In the genomic region with DNA sequence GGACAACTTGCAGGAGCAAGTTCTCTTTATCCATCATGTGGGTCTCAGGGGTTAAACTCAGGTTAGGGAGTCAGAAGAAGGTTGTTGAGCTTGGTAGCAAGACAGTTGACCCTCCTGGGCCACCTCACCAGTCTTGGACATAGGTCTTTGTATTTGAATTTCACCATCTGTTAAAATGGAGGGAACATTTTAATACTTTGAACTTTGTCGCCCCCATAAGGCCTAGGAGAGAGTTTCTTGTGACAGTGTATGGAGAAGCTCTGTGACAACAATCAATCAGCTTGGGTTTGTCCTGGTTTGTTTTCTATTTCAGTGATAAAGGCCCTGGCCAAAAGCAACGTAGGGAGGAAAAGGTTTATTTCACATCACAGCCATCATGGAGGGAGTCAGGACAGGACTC, we compare ENCODE assay signal across 9 mouse cellular contexts. TPM values are rescaled to one million over a fixed set of nuclear protein-coding genes. Genes with fewer than 3 reads are reported as not detected.
DNase-seq lines count a peak whose midpoint lies in the region; ATAC-seq and TF ChIP-seq lines count a peak whose summit lies in the region.
"Had no signal": no experiment of that assay in that cellular context is flagged by ENCODE, and none has a peak within 500 bp of the region (broad histone marks: within the 10 kb centered on the region; RNA-seq: fewer than 3 reads in every experiment).

No protein-coding gene starts in this region.

- H3K4me2 ChIP-seq in limb, embryonic 14.5 days (replicated peaks; ENCODE audit: low read depth, low read length, severe bottlenecking), result no peak overlapping the region

- WGBS in limb, embryonic 14.5 days, result 22% methylated on average over 2 of the region's 2 CpGs
- WGBS in limb, embryonic 10.5 days, result 30% methylated on average over 2 of the region's 2 CpGs

- DNase-seq in embryo, embryonic 10 days (ENCODE audit: low spot score), result peak; percentile 38
- no peak for DNase-seq in embryo, embryonic 9.5 days (ENCODE audit: extremely low spot score)
- DNase-seq in limb, embryonic 14.5 days (ENCODE audit: low spot score), result peak; percentile 34
- DNase-seq in limb, embryonic 10.5 days (ENCODE audit: low spot score), result no peak
- peak; percentile 63 for DNase-seq in adipocyte (ENCODE audit: low spot score)
- DNase-seq in layer of hippocampus, postnatal 25 days (ENCODE audit: extremely low spot score in 1 of 2, low spot score in 1 of 2), result no peak

- no peak for ATAC-seq in limb, embryonic 14.5 days (ENCODE audit: low FRiP score, low read depth)
- peak; percentile 32; the same call in 1 of the 2 replicates for ATAC-seq in megakaryocyte-erythroid progenitor cell, adult 5-6 weeks (replicated peaks; ENCODE audit: low FRiP score, low TSS enrichment, poor library complexity, severe bottlenecking)
- ATAC-seq in activated CD4-positive, CD25-positive, alpha-beta regulatory T cell, adult 4 months, result no peak
- ATAC-seq: Patski had no signal

- H3K9me3 ChIP-seq in limb, embryonic 14.5 days (ENCODE audit: control insufficient read depth, low read length), result no peaks in the 10 kb centered on the region
- H3K9me3 ChIP-seq in limb, embryonic 10.5 days (replicated peaks), result no peaks in the 10 kb centered on the region

- no peaks in the 10 kb centered on the region for H3K36me3 ChIP-seq in limb, embryonic 14.5 days (ENCODE audit: control insufficient read depth, insufficient read depth, low read length)
- H3K36me3 ChIP-seq in limb, embryonic 10.5 days, result no peaks in the 10 kb centered on the region

- H3K4me3 ChIP-seq in limb, embryonic 14.5 days (replicated peaks; ENCODE audit: low read length), result no peak overlapping the region
- H3K4me3 ChIP-seq in limb, embryonic 10.5 days, result no peak overlapping the region

- no peak overlapping the region for H3K27ac ChIP-seq in limb, embryonic 14.5 days (replicated peaks; ENCODE audit: low read depth, low read length)
- no peak overlapping the region for H3K27ac ChIP-seq in limb, embryonic 10.5 days

- peaks cover 7% of the 10 kb centered on the region; the same call in 1 of the 2 replicates for H3K27me3 ChIP-seq in limb, embryonic 14.5 days (ENCODE audit: control insufficient read depth, insufficient read depth, low read length)
- peaks cover 8% of the 10 kb centered on the region for H3K27me3 ChIP-seq in limb, embryonic 10.5 days (ENCODE audit: low read depth, poor library complexity, severe bottlenecking)
- H3K27me3 ChIP-seq: Patski had no signal

- H3K4me1 ChIP-seq in limb, embryonic 14.5 days (ENCODE audit: control insufficient read depth, insufficient read depth, low read length), result peaks cover 11% of the 10 kb centered on the region
- H3K4me1 ChIP-seq in limb, embryonic 10.5 days, result peaks cover 16% of the 10 kb centered on the region

- H3K9ac ChIP-seq in limb, embryonic 14.5 days (ENCODE audit: low read depth, low read length, severe bottlenecking), result no peak overlapping the region

- no peak for TF ChIP-seq POLR2A in limb, embryonic 14.5 days (IDR thresholded peaks at IDR 0.05; ENCODE audit: borderline replicate concordance, extremely low read depth, insufficient read depth, insufficient read length)

RNA-seq across cellular contexts. Expression of a gene that starts 4.0 kb away (rescaled TPM):
- 49.7 and 70.4 TPM in 2 replicates for polyA plus RNA-seq in limb, embryonic 14.5 days (2012; rRNA removed)
- polyA plus RNA-seq in limb, embryonic 14.5 days (2014; fragmentation: Nextera tagmentation; extraction: Ambion mirVana), result 47.5 and 57.7 TPM in 2 replicates
- 30.1 and 34.3 TPM in 2 replicates for polyA plus RNA-seq in limb, embryonic 10.5 days (2016; fragmentation: Nextera tagmentation; extraction: Ambion mirVana)
- 1.3 and 2.1 TPM in 2 replicates for total RNA-seq in megakaryocyte-erythroid progenitor cell, adult 5-6 weeks (2014; fragmentation: Nextera tagmentation)
- total RNA-seq in megakaryocyte-erythroid progenitor cell, adult 5-6 weeks (2017), result not detected in 2 replicates
- 1 to 10 TPM; 1.2 to 2.8 TPM for polyA plus RNA-seq in activated CD4-positive, CD25-positive, alpha-beta regulatory T cell, adult 4 months (2017; shearing (Covaris generic))
- total RNA-seq in layer of hippocampus, postnatal 25 days (2021), result 10 to 100 TPM; 43.1 to 44.0 TPM

RNA-seq across cellular contexts. Expression of a gene that starts 9.1 kb away (rescaled TPM):
- 6.5 and 6.8 TPM in 2 replicates for polyA plus RNA-seq in limb, embryonic 14.5 days (2012; rRNA removed)
- polyA plus RNA-seq in limb, embryonic 14.5 days (2014; fragmentation: Nextera tagmentation; extraction: Ambion mirVana), result 5.6 and 6.3 TPM in 2 replicates
- polyA plus RNA-seq in limb, embryonic 10.5 days (2016; fragmentation: Nextera tagmentation; extraction: Ambion mirVana), result 2.5 and 4.0 TPM in 2 replicates
- 1.0 and 1.9 TPM in 2 replicates for total RNA-seq in megakaryocyte-erythroid progenitor cell, adult 5-6 weeks (2014; fragmentation: Nextera tagmentation)
- 0.09 and 2.9 TPM in 2 replicates for total RNA-seq in megakaryocyte-erythroid progenitor cell, adult 5-6 weeks (2017)
- 1 to 10 TPM; 2.5 to 3.1 TPM for polyA plus RNA-seq in activated CD4-positive, CD25-positive, alpha-beta regulatory T cell, adult 4 months (2017; shearing (Covaris generic))
- 1 to 10 TPM; 5.1 to 6.5 TPM for total RNA-seq in layer of hippocampus, postnatal 25 days (2021)

RNA-seq across cellular contexts. Expression of a gene that starts 13.4 kb away (rescaled TPM):
- polyA plus RNA-seq in limb, embryonic 14.5 days (2012; rRNA removed), result not detected in 2 replicates
- polyA plus RNA-seq in limb, embryonic 14.5 days (2014; fragmentation: Nextera tagmentation; extraction: Ambion mirVana), result not detected in 2 replicates
- polyA plus RNA-seq in limb, embryonic 10.5 days (2016; fragmentation: Nextera tagmentation; extraction: Ambion mirVana), result not detected in 2 replicates
- total RNA-seq in megakaryocyte-erythroid progenitor cell, adult 5-6 weeks (2014; fragmentation: Nextera tagmentation), result 1.3 and 2.0 TPM in 2 replicates
- 0.23 TPM in 1 of 2 replicates, not detected in the other for total RNA-seq in megakaryocyte-erythroid progenitor cell, adult 5-6 weeks (2017)
- polyA plus RNA-seq in activated CD4-positive, CD25-positive, alpha-beta regulatory T cell, adult 4 months (2017; shearing (Covaris generic)), result not detected
- total RNA-seq in layer of hippocampus, postnatal 25 days (2021), result not detected
- polyA plus RNA-seq: Patski had no signal

RNA-seq across cellular contexts. Expression of a gene that starts 14.6 kb away (rescaled TPM):
- 431 and 479 TPM in 2 replicates for polyA plus RNA-seq in limb, embryonic 14.5 days (2012; rRNA removed)
- 123 and 128 TPM in 2 replicates for polyA plus RNA-seq in limb, embryonic 14.5 days (2014; fragmentation: Nextera tagmentation; extraction: Ambion mirVana)
- polyA plus RNA-seq in limb, embryonic 10.5 days (2016; fragmentation: Nextera tagmentation; extraction: Ambion mirVana), result 202 and 203 TPM in 2 replicates
- total RNA-seq in megakaryocyte-erythroid progenitor cell, adult 5-6 weeks (2014; fragmentation: Nextera tagmentation), result 259 and 276 TPM in 2 replicates
- total RNA-seq in megakaryocyte-erythroid progenitor cell, adult 5-6 weeks (2017), result 284 and 302 TPM in 2 replicates
- polyA plus RNA-seq in activated CD4-positive, CD25-positive, alpha-beta regulatory T cell, adult 4 months (2017; shearing (Covaris generic)), result 10 to 100 TPM; 24.2 to 30.1 TPM
- 100 to 1,000 TPM; 170 to 180 TPM for total RNA-seq in layer of hippocampus, postnatal 25 days (2021)

RNA-seq across cellular contexts. Expression of a gene that starts 27.0 kb away (rescaled TPM):
- polyA plus RNA-seq in limb, embryonic 14.5 days (2012; rRNA removed), result 48.1 and 49.4 TPM in 2 replicates
- polyA plus RNA-seq in limb, embryonic 14.5 days (2014; fragmentation: Nextera tagmentation; extraction: Ambion mirVana), result 36.7 and 37.3 TPM in 2 replicates
- polyA plus RNA-seq in limb, embryonic 10.5 days (2016; fragmentation: Nextera tagmentation; extraction: Ambion mirVana), result 5.5 and 9.0 TPM in 2 replicates
- total RNA-seq in megakaryocyte-erythroid progenitor cell, adult 5-6 weeks (2014; fragmentation: Nextera tagmentation), result not detected in 2 replicates
- 0.42 and 0.56 TPM in 2 replicates for total RNA-seq in megakaryocyte-erythroid progenitor cell, adult 5-6 weeks (2017)
- under 1 TPM in 1 of 2 experiments, not detected in 1; 0.60 TPM for polyA plus RNA-seq in activated CD4-positive, CD25-positive, alpha-beta regulatory T cell, adult 4 months (2017; shearing (Covaris generic))
- 10 to 100 TPM; 66.1 to 73.5 TPM for total RNA-seq in layer of hippocampus, postnatal 25 days (2021)

Comparison
In these comparisons a context has a peak if more than half of its experiments do, and no peak if none do; other contexts are left out.
1. DNase-seq: peak in embryo, embryonic 10 days (single experiment), limb, embryonic 14.5 days (single experiment) and adipocyte (single experiment); none in embryo, embryonic 9.5 days (single experiment), limb, embryonic 10.5 days (single experiment) and layer of hippocampus, postnatal 25 days (0 of 2).